Mouse (Mus musculus): ENCODE data around the gene Dmwd. TPM values are rescaled to one million over a fixed set of nuclear protein-coding genes. Genes with fewer than 3 reads are reported as not detected.

The Dmwd gene
- polyA plus RNA-seq (2016; fragmentation: Nextera tagmentation; extraction: Ambion mirVana) = 20.8 and 21.0 TPM in 2 replicates

DNA sequence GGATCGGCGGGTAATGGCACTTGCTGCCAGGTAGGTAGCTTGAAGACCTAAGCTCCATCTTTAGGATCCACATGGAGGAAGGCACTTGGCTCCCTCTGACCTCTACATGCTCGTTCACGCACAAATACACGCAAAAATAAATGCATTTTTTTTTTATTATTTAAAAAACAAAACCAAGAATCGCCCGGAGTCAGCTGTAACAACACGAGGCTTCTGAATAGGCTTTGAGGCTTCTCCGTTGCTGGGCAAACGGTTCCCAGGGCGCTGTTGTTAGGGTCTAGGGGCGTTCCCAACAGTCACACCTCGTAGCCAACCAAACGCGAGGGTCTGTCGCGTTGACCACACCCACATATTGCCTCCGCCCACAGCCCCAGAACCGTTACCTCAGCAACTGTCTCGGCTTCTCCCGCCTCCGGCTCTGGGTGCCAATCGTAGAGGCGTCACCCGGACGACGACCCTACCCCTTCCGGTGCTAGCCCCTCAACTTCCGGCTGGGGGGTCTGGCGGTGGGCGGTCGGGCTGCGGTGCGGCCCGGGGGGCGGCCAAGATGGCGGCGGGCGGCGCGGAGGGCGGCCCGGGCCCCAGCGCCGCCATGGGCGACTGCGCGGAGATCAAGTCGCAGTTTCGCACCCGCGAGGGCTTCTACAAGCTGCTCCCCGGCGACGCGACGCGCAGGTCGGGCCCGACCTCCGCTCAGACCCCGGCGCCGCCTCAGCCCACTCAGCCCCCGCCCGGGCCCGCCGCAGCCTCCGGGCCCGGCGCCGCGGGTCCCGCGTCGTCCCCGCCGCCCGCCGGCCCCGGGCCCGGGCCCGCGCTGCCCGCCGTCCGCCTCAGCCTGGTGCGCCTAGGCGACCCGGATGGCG is at the start of gene Dmwd:
Gene Dmwd (plus strand): TSS at position 505 of the 863 bp plus-strand sequence.
- peaks cover 18% of the 10 kb centered on the region for H3K4me1 ChIP-seq
- peaks cover 35% of the 10 kb centered on the region for H3K36me3 ChIP-seq
- peak within 1 kb of the TSS; percentile 97 for H3K4me3 ChIP-seq
- H3K27me3 ChIP-seq = no peaks in the 10 kb centered on the region
- H3K27ac ChIP-seq (replicated peaks) = peak within 1 kb of the TSS; percentile 74
- WGBS = 1% methylated on average over 59 of the region's 91 CpGs
- peak within 1 kb of the TSS; percentile 98 for H3K9ac ChIP-seq (replicated peaks)
- ATAC-seq (ENCODE audit: low FRiP score, low read depth) = peak; percentile 99
- H3K4me2 ChIP-seq (replicated peaks) = peak within 1 kb of the TSS; percentile 95
- H3K9me3 ChIP-seq = no peaks in the 10 kb centered on the region

DNA sequence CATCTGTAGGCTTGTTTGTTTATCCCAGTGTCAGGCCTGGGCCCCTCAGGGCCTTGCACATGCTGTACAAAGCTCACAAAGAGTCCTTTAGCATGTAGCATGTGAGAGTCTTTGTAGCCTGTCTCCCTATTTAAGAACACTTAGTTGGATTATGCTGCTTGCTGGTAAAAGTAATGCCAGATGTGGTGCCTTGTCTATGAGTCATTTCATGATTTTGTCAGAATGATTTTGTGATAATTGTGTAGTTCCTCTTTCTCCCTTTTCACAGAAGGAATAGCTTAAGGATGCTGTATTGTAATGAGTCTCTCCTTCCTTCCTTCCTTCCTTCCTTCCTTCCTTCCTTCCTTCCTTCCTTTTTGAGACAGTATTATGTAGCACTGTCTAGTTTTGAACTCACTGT is 48.0 kb upstream of the Dmwd start:
- Histone ChIP-seq H3K27me3 (peaks cover 8% of the 10 kb centered on the region), H3K4me2 (replicated peaks) (no peak overlapping the region), H3K9me3 (no peaks in the 10 kb centered on the region), H3K27ac (replicated peaks) (no peak overlapping the region), H3K4me1 (peaks cover 17% of the 10 kb centered on the region), H3K9ac (replicated peaks) (no peak overlapping the region), H3K4me3 (no peak overlapping the region), H3K36me3 (peaks cover 46% of the 10 kb centered on the region)
- ATAC-seq (ENCODE audit: low FRiP score, low read depth) = no peak

DNA sequence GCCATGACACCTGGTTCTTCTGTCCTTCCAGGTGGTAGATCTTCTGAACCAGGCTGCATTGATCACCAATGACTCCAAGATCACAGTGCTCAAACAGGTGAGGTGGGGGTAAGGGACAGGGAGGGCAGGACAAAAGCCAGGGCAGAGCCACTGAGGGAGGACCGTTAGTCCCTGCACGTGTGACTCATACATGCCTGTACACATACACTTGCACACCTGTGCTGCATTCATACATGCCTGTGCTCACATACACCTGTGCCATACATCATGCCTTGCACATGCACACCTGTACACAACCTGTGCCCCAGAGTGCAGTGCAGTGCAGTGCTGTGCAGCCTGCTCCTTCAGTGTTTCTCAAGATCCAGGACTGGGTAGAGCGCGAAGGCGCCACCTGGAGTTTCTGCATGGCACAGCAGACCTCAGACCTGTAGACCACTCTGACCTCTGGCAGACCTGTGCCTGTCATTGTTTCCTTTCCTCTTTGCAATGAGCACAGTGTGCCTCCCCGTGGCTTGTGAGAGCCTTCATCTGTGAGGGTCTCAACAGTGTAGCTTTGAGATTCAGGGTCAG is 46.9 kb upstream of the Dmwd start:
- Histone ChIP-seq H3K27me3 (no peaks in the 10 kb centered on the region), H3K36me3 (peaks cover 55% of the 10 kb centered on the region), H3K9ac (replicated peaks) (no peak overlapping the region), H3K4me2 (replicated peaks) (no peak overlapping the region), H3K4me3 (no peak overlapping the region), H3K4me1 (peaks cover 17% of the 10 kb centered on the region), H3K9me3 (no peaks in the 10 kb centered on the region), H3K27ac (replicated peaks) (no peak overlapping the region)
- WGBS = 64% methylated on average over 6 of the region's 6 CpGs
- ATAC-seq (ENCODE audit: low FRiP score, low read depth) = peak; percentile 39

DNA sequence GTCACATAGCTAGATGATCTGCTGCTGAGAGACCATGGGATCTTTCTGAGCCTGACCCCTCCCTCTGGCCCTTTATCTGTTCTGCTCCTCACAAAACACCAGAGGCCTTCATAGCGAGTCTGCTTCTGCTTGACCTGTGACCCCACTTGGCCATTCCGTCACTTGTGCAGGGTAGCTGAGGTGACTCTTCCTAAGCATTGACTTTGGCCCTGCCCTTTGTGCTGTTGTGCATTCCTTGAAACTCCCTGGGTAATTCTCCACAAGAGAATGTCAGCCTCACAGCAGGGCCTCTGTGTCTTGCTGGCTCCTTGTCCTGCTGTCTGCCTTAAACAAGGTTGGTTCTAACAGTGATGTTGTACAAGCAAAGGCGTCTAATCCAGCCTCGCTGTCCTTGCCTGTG is 44.4 kb upstream of the Dmwd start:
- no peak for ATAC-seq (ENCODE audit: low FRiP score, low read depth)
- H3K4me3 ChIP-seq = no peak overlapping the region
- no peak overlapping the region for H3K4me2 ChIP-seq (replicated peaks)
- no peaks in the 10 kb centered on the region for H3K9me3 ChIP-seq
- H3K27me3 ChIP-seq = no peaks in the 10 kb centered on the region
- H3K27ac ChIP-seq (replicated peaks) = no peak overlapping the region; the same call in 1 of the 2 replicates
- no peaks in the 10 kb centered on the region for H3K4me1 ChIP-seq
- WGBS = 40% methylated on average over 4 of the region's 4 CpGs
- H3K9ac ChIP-seq (replicated peaks) = no peak overlapping the region
- H3K36me3 ChIP-seq = peaks cover 80% of the 10 kb centered on the region

- Histone ChIP-seq H3K9ac (replicated peaks) (no peak overlapping the region), H3K4me3 (no peak overlapping the region), H3K27ac (replicated peaks) (no peak overlapping the region), H3K27me3 (no peaks in the 10 kb centered on the region), H3K9me3 (no peaks in the 10 kb centered on the region), H3K4me1 (no peaks in the 10 kb centered on the region), H3K36me3 (peaks cover 100% of the 10 kb centered on the region), H3K4me2 (replicated peaks) (no peak overlapping the region)
- ATAC-seq (ENCODE audit: low FRiP score, low read depth) = no peak
- WGBS = over 99% methylated on average over 6 of the region's 6 CpGs
Observed at GRCm38 (mm10) chr7:19044616-19045015, 31.4 kb upstream of the Dmwd start.

DNA sequence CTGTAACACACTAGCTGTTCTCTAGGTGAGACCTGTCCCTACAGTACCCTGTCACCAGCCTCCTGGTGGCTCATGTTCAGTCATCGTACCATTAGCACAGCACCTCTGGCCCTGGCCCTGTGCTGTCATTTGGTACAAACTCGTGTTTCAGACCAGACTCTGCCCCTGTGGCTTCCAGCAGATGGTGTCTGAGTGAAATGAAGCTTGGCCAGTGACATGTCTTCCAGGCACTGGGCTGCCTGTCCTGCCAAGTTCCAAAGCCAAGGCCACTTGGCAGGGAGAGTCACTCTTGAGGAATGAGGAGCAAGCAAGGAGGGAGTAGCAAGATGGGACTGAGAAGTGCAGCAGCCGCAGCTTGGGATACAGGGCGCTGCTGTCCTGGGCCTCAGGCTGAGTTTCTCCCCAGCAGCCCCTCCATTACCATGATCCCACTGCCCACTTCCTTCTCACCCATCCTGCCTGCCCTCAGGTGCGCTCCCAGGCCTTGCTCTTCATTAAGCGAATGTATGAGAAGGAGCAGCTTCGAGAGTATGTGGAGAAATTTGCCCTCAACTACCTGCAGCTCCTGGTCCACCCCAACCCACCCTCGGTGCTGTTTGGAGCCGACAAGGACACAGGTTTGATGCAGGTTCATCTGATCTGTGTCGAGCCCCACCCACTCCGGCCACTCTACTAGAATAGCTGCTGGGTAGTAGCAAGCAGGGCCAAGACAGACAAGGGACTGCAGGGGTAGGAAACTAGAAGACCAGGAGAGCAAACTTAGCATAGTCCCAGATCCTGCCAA is 29.5 kb upstream of the Dmwd start:
- Histone ChIP-seq H3K9me3 (no peaks in the 10 kb centered on the region), H3K36me3 (peaks cover 100% of the 10 kb centered on the region), H3K4me2 (replicated peaks) (no peak overlapping the region), H3K4me3 (no peak overlapping the region), H3K9ac (replicated peaks) (no peak overlapping the region), H3K27me3 (no peaks in the 10 kb centered on the region), H3K4me1 (no peaks in the 10 kb centered on the region), H3K27ac (replicated peaks) (no peak overlapping the region)
- 90% methylated on average over 11 of the region's 11 CpGs for WGBS
- ATAC-seq (ENCODE audit: low FRiP score, low read depth) = no peak

DNA sequence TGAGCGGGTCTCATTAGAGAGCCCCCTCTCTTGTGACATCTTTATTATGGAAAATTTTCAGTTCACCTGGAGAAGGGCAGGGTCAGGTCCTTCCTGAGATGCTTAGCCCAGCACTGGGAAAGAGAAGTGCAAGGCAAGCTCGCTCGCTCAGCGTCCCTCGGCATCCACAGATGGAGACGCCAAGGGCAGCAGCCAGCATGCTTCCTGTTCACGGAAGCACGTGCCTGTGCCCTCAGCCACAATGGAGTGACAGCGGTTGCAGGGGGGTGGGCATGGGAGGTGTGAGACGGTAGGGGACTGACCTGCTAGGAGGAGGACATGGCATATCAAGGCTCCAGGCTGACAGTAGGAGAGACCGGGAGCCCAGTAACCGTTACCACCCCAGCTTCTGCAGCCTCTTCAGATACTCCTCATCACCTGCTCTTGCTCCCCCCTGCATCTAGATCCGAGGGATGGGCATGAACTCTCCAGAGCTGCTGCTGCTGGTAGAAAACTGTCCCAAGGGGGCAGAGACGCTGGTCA is 28.0 kb upstream of the Dmwd start:
- Histone ChIP-seq H3K27ac (replicated peaks) (no peak overlapping the region), H3K27me3 (no peaks in the 10 kb centered on the region), H3K4me3 (no peak overlapping the region), H3K9me3 (no peaks in the 10 kb centered on the region), H3K4me2 (replicated peaks) (no peak overlapping the region), H3K4me1 (no peaks in the 10 kb centered on the region), H3K36me3 (peaks cover 99% of the 10 kb centered on the region), H3K9ac (replicated peaks) (no peak overlapping the region)
- no peak for ATAC-seq (ENCODE audit: low FRiP score, low read depth)
- 92% methylated on average over 14 of the region's 14 CpGs for WGBS

- WGBS = 94% methylated on average over 5 of the region's 5 CpGs
- Histone ChIP-seq H3K4me2 (replicated peaks) (no peak overlapping the region), H3K9me3 (no peaks in the 10 kb centered on the region), H3K9ac (replicated peaks) (no peak overlapping the region), H3K4me3 (no peak overlapping the region), H3K27me3 (no peaks in the 10 kb centered on the region), H3K27ac (replicated peaks) (no peak overlapping the region), H3K4me1 (peaks cover 4% of the 10 kb centered on the region), H3K36me3 (peaks cover 91% of the 10 kb centered on the region)
- ATAC-seq (ENCODE audit: low FRiP score, low read depth) = no peak
Observed at GRCm38 (mm10) chr7:19049252-19049651, 26.8 kb upstream of the Dmwd start.

- Histone ChIP-seq H3K4me2 (replicated peaks) (no peak overlapping the region), H3K27me3 (no peaks in the 10 kb centered on the region), H3K9me3 (no peaks in the 10 kb centered on the region), H3K36me3 (peaks cover 81% of the 10 kb centered on the region), H3K4me3 (no peak overlapping the region), H3K27ac (replicated peaks) (no peak overlapping the region), H3K9ac (replicated peaks) (no peak overlapping the region), H3K4me1 (peaks cover 12% of the 10 kb centered on the region)
- no peak for ATAC-seq (ENCODE audit: low FRiP score, low read depth)
- WGBS = 91% methylated on average over 8 of the region's 8 CpGs
Observed at GRCm38 (mm10) chr7:19050172-19050571, 25.9 kb upstream of the Dmwd start.

DNA sequence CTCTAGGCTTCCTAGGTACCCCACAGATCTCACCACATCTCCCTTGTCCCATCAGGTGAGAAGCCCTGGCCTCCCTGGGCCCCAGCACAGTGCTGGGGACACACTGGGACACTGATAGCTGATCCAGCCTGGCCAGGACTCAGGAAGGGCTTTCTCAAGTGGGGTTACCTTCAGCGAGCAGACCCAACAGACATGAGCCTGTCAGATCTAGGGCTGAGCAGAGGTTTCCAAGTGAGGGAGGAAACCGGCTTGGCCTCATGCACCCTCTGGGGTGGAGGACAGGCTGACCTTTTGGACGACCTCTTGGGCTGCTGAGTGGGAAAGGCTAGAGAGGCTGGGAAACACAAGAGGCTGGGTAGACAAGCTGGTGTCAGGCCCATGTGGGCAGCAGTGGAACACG is 24.9 kb upstream of the Dmwd start:
- no peak for ATAC-seq (ENCODE audit: low FRiP score, low read depth)
- H3K36me3 ChIP-seq = peaks cover 71% of the 10 kb centered on the region
- 71% methylated on average over 4 of the region's 4 CpGs for WGBS

DNA sequence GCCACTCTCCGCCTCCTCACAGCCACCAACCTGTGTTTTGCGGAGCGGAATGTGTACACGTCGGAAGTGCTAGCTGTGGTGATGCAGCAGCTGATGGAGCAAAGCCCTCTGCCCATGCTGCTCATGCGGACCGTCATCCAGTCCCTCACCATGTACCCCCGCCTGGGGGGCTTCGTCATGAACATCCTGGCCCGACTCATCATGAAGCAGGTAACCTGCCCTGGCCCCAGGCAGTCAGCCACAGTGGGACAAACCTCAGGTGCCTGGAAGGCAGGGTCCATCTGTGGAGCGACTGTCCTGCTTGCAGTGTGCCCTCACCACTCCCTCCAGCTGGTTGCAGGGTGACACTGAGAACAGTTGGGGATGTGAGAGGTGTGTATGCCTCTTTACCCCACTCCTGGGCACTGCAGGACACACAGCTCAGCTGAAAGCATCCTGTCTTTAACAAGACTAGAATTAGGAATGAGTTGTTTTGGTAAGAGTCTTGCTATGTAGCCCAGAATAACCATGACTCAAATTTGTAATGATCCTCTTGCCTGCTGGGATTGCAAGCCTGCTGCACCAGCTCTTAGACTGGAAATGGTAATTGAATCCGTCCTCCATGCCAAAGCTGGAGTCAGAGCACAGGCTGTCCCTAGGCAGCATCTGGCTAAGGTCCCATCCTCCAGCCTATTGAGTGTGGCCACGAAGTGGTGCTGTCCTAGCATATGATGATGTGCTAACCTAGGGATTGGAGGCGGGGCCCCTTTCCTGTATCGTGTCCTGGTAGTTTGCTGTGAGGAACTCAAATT is 23.5 kb upstream of the Dmwd start:
- Histone ChIP-seq H3K4me2 (replicated peaks) (no peak overlapping the region), H3K36me3 (peaks cover 58% of the 10 kb centered on the region), H3K9me3 (no peaks in the 10 kb centered on the region), H3K9ac (replicated peaks) (no peak overlapping the region), H3K27me3 (no peaks in the 10 kb centered on the region), H3K27ac (replicated peaks) (no peak overlapping the region), H3K4me1 (peaks cover 12% of the 10 kb centered on the region), H3K4me3 (no peak overlapping the region)
- ATAC-seq (ENCODE audit: low FRiP score, low read depth) = no peak
- 91% methylated on average over 15 of the region's 15 CpGs for WGBS

More for the DNA sequence above, 24.9 kb upstream of the Dmwd start:
- Histone ChIP-seq H3K9ac (replicated peaks) (no peak overlapping the region), H3K9me3 (no peaks in the 10 kb centered on the region), H3K4me3 (no peak overlapping the region), H3K4me1 (peaks cover 12% of the 10 kb centered on the region), H3K27me3 (no peaks in the 10 kb centered on the region), H3K4me2 (replicated peaks) (no peak overlapping the region), H3K27ac (replicated peaks) (no peak overlapping the region)

Measured in midbrain, embryonic 12.5 days (tissue).